Mouse (Mus musculus) megakaryocyte, embryonic 14.5 days (primary cell): ENCODE results near the gene Gm14190.

Experiments
- FLI1 ChIP-seq: IDR thresholded peaks from 2 replicates; pipeline ENCODE4 v1.6.1; 2012; ENCODE audit warnings: low read length, inconsistent platforms, mixed read lengths
- GATA1 ChIP-seq: IDR thresholded peaks from 3 replicates; pipeline ENCODE4 v1.6.1; 2012; ENCODE audit warnings: mixed read lengths, low read length, inconsistent platforms, borderline replicate concordance

DNA sequence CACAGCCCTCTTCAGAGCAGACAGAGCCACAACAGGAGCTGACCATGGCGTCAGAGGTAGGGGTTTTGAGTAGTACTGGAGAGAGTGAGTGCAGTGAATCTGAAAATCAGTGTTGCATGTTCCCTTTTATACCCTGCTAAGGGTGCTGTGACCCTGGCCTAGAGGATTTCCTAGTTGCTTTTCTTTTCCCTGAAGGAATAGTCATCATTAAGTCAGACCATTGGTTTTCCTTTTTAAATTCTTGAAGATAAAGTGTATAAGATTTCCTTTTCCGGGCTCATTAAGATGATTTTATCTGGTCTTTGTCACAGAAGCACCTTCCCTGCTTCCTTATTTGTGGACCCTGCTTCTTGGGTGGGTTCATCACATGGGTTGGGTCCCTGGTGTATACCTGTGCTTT, 40.4 kb downstream of the Gm14190 start, which contains the start of gene Gm11555:
- no peak for TF ChIP-seq GATA1
- TF ChIP-seq FLI1: no peak
